Mouse (Mus musculus) bone marrow, adult 2 months (tissue): Measurements from ENCODE around the gene Ube4a. TPM values are rescaled to one million over a fixed set of nuclear protein-coding genes. Genes with fewer than 3 reads are reported as not detected.
A peak's percentile ranks its signal among the peaks of the same experiment; 100 is the strongest.

Experiments used
- H3K27ac ChIP-seq: fragments of 200-500 bp; 2 replicates; pipeline ENCODE4 v1.5.1; 2012; ENCODE audit warnings: low read depth, mild to moderate bottlenecking, control low read depth, inconsistent platforms, low read length; ENCODE audit not compliant: control insufficient read depth, poor library complexity, insufficient read depth
- H3K4me1 ChIP-seq: fragments of 200-500 bp; 2 replicates; pipeline ENCODE4 v1.6.1; 2011; ENCODE audit warnings: low read length; ENCODE audit not compliant: control insufficient read depth, insufficient read depth
- H3K4me3 ChIP-seq: fragments of 200-500 bp; replicated peaks from 2 replicates; pipeline ENCODE3; 2011; ENCODE audit warnings: mild to moderate bottlenecking, low read depth, low read length, control low read depth; ENCODE audit not compliant: control insufficient read depth
- CTCF ChIP-seq: fragments of 200-500 bp; IDR thresholded peaks from 2 replicates; pipeline ENCODE4 v1.5.1; 2011; ENCODE audit warnings: low read length, control low read depth; ENCODE audit not compliant: control insufficient read depth, insufficient read depth
- POLR2A ChIP-seq: fragments of 200-500 bp; IDR thresholded peaks from 2 replicates; pipeline ENCODE4 v1.6.1; 2011; ENCODE audit warnings: low read depth, mild to moderate bottlenecking, control low read depth, low read length, borderline replicate concordance; ENCODE audit not compliant: control insufficient read depth
- WGBS: fragments of 180-500 bp; shearing (Covaris S2); methylation state at CpG from one replicate; pipeline ENCODE4 v1.1.7; 2018; 5-methylcytosine and 5-hydroxymethylcytosine counted together
- polyA plus RNA-seq: library from polyadenylated mRNA; stranded (reverse); fragments of >200 nt; gene quantifications from 2 replicates; pipeline ENCODE4 v1.2.4, GENCODE M21; 2011; ENCODE audit warnings: low replicate concordance; ENCODE audit not compliant: missing spikeins, insufficient read depth, insufficient read length

Gene Ube4a
- polyA plus RNA-seq = 11.1 and 18.8 TPM in 2 replicates

GRCm38 (mm10) chr9:44965126-44965832 lies at the start of gene Ube4a:
TSS of gene Ube4a (minus strand) at chr9:44965600.
- TF ChIP-seq CTCF (no peak), POLR2A (peak; percentile 23; the same call in 1 of the 2 replicates)
- under 1% methylated on average over 39 of the region's 39 CpGs for WGBS
- H3K4me1 ChIP-seq = no peaks in the 10 kb centered on the region; the same call in 1 of the 2 replicates
- peak within 1 kb of the TSS; percentile 92 for H3K4me3 ChIP-seq
- H3K27ac ChIP-seq = peak within 1 kb of the TSS; percentile 70

- TF ChIP-seq CTCF (peak; percentile 46), POLR2A (no peak)
- no peak overlapping the region for H3K27ac ChIP-seq
- no peaks in the 10 kb centered on the region for H3K4me1 ChIP-seq
- 10% methylated on average over 2 of the region's 2 CpGs for whole genome bisulfite sequencing
- no peak overlapping the region for H3K4me3 ChIP-seq
Measured at GRCm38 (mm10) chr9:45014879-45015278, 49.5 kb upstream of the Ube4a start.

GRCm38 (mm10) chr9:45011291-45011690 lies 45.9 kb upstream of the Ube4a start:
- WGBS = 55% methylated on average over 6 of the region's 6 CpGs
- Histone ChIP-seq H3K4me1 (no peaks in the 10 kb centered on the region), H3K27ac (no peak overlapping the region), H3K4me3 (no peak overlapping the region)
- TF ChIP-seq POLR2A (no peak), CTCF (no peak)

GRCm38 (mm10) chr9:45010461-45010860 lies 45.1 kb upstream of the Ube4a start:
- Histone ChIP-seq H3K4me3 (no peak overlapping the region), H3K27ac (no peak overlapping the region), H3K4me1 (no peaks in the 10 kb centered on the region)
- no peak for TF ChIP-seq POLR2A
- no peak for TF ChIP-seq CTCF
- WGBS = 42% methylated on average over 4 of the region's 4 CpGs

DNA sequence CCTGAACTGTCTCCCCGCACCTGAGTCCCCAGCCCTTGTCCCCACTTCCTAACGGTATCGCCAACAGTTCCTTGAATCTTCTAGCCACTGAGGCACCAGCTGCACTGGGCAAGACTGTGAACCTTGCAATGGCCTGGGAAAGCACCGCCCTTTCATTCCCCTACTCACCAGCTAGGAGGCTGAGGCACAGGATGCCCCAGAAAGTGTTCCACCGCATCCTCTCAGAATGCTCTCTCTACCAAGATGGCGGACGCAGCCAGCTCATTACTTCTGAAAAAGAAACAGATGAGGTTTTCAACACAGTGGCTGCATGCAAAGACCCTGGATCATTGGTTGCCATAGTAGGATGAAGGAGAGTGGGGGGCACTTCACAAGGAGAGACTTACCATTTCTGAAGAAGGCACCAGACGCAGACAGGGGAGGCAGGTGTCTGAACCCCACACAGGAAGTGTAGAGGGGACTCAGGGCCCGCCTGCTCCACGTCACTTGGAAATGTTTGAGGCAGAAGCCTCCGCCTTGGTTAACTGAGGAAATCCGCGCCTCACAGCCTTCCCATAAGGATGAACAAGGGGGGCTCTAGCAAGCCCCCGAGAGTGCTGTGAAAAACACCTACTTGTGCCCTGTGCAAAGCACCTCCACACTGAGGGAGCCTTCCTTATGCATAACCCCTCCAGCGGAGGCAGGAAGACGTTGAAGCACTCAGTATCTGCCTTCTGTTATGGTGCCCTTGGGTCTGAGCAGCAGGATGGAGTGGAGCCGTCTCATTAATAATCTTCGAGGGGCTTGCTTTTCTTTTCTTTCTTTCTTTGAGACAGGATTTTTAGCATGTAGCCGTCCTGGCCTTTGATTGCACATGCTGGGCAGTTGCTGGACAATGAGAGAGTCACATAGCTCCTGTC lies 44.0 kb upstream of the Ube4a start, which contains the start of gene Cd3e:
Cd3e (minus strand) TSS at position 448 of the 899 bp plus-strand sequence.
- TF ChIP-seq POLR2A (no peak), CTCF (no peak)
- 80% methylated on average over 19 of the region's 19 CpGs for WGBS

GRCm38 (mm10) chr9:45008342-45008741 lies 42.9 kb upstream of the Ube4a start:
- 76% methylated on average over 4 of the region's 4 CpGs for WGBS
- no peak for TF ChIP-seq CTCF
- no peak for TF ChIP-seq POLR2A
- no peaks in the 10 kb centered on the region for H3K4me1 ChIP-seq
- H3K27ac ChIP-seq = no peak overlapping the region
- no peak overlapping the region for H3K4me3 ChIP-seq

More for the DNA sequence above, 44.0 kb upstream of the Ube4a start, which contains the start of gene Cd3e:
- no peaks in the 10 kb centered on the region for H3K4me1 ChIP-seq
- H3K27ac ChIP-seq = peak within 1 kb of the TSS; percentile 24
- peak within 1 kb of the TSS; percentile 10 for H3K4me3 ChIP-seq

- Histone ChIP-seq H3K27ac (no peak overlapping the region), H3K4me1 (no peaks in the 10 kb centered on the region), H3K4me3 (no peak overlapping the region)
- no peak for TF ChIP-seq POLR2A
- 72% methylated on average over 12 of the region's 12 CpGs for WGBS
Measured at GRCm38 (mm10) chr9:45007404-45007803, 42.0 kb upstream of the Ube4a start.

DNA sequence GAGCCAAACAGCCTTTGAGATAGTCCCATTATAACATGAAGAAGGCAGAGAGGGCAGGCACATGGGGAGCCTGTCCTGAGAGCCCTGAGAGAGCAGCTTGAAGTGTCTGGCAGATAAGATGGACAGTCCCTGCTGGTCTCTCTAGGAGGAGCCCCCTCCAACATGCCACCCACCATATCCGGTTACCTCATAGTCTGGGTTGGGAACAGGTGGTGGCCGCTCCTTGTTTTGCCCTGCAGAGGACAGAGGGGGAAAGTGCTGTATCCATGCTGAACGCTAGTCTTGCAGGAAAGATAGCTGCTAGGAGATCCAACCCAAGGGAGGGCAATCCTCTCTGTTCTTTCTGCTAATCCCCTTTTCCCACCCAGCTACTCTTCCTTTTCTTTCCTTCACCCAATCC lies 34.8 kb upstream of the Ube4a start:
- 73% methylated on average over 3 of the region's 3 CpGs for WGBS
- TF ChIP-seq POLR2A (no peak), CTCF (no peak)
- Histone ChIP-seq H3K27ac (no peak overlapping the region), H3K4me3 (no peak overlapping the region), H3K4me1 (no peaks in the 10 kb centered on the region)
